Mouse (Mus musculus) C2C12 (cell line): ENCODE measurements around the gene Cep78.

Source experiments
- CEBPB ChIP-seq: IDR thresholded peaks from one replicate; pipeline ENCODE4 v1.6.1; 2011; ENCODE audit warnings: low read depth, mild to moderate bottlenecking, control low read depth, moderate library complexity
- CTCF ChIP-seq: IDR thresholded peaks from one replicate; pipeline ENCODE4 v1.5.1; 2011; ENCODE audit not compliant: control insufficient read depth, insufficient read depth, insufficient read length
- FOSL1 ChIP-seq: IDR thresholded peaks from one replicate; pipeline ENCODE4 v1.8.0; 2011; ENCODE audit warnings: mild to moderate bottlenecking, low read length; ENCODE audit not compliant: poor library complexity, insufficient read depth, severe bottlenecking
- MAX ChIP-seq: IDR thresholded peaks from one replicate; pipeline ENCODE4 v1.6.1; 2011; ENCODE audit warnings: mild to moderate bottlenecking, control low read depth
- MYOD1 ChIP-seq: IDR thresholded peaks from one replicate; pipeline ENCODE4 v1.6.1; 2011; ENCODE audit warnings: low read depth; ENCODE audit not compliant: control insufficient read depth, insufficient read length
- MYOG ChIP-seq: IDR thresholded peaks from one replicate; pipeline ENCODE4 v1.6.1; 2011; ENCODE audit not compliant: control insufficient read depth, insufficient read length; ENCODE audit errors: extremely low read depth
- USF1 ChIP-seq: IDR thresholded peaks from one replicate; pipeline ENCODE4 v1.6.1; 2011; ENCODE audit warnings: low read depth, mild to moderate bottlenecking, control low read depth, moderate library complexity

DNA sequence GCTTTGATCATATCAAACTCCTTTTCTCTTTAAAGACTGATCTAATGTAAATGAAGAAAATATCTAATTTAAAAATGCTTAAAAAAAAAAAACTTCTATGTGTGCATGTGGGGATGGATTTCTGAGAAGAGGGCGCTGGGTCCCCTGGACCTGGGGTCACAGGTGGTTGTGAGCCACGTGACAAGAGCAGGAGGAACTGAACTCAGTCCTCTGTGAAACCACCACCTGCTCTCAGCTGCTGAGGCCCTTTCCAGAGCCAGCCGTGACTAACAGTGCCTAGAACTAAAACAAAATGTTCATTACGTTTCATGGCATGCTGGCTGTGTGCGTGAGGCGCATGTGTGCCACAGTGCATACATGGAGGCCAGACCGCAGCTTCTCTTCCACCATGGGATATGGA is 20.3 kb downstream of the Cep78 start:
- TF ChIP-seq CTCF (no peak), MAX (no peak), FOSL1 (no peak), MYOG (no peak), CEBPB (no peak), MYOD1 (no peak), USF1 (no peak)
